Mouse (Mus musculus): ENCODE measurements around the gene Prr12. TPM values are rescaled to one million over a fixed set of nuclear protein-coding genes. Genes with fewer than 3 reads are reported as not detected.
"Not testable (repeated sequence)": the region's sequence is repeated elsewhere in the genome, so short reads cannot be mapped to it uniquely, and the experiment has no call there.

Prr12 gene
- polyA plus RNA-seq, 1 experiment from 2014 or later: 3.4 TPM

DNA sequence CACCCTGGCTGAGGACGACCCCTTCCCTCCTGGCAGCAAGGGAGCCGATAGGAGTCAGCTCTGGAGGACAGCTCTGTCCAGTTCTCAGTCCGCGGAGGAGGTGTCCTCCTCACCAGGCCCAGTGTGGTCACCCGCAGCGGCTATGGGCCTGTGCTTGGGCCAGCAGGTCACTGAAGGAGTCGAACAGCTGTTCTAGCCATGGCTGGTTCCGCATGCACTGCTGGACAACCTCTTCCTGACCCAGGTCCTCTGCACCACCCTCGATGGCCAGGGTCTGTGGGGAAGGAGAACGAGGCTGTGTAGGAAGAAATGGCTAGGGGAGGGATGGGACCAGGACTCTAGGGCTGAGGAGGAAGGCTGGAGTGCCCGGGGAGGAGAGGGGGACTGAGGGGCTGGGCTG, 24.3 kb downstream of the Prr12 start:
- H3K27ac ChIP-seq (replicated peaks): no peak overlapping the region
- no peaks in the 10 kb centered on the region for H3K27me3 ChIP-seq (ENCODE audit: control insufficient read depth, insufficient read depth, low read length)
- no peak for ATAC-seq (ENCODE audit: low FRiP score, low TSS enrichment)
- DNase-seq (ENCODE audit: low spot score): no peak
- no peak overlapping the region for H3K4me3 ChIP-seq (ENCODE audit: low read depth, low read length)
- H3K4me1 ChIP-seq (replicated peaks; ENCODE audit: control insufficient read depth, insufficient read depth): no peaks in the 10 kb centered on the region
- H3K9ac ChIP-seq (ENCODE audit: low read length): no peak overlapping the region
- H3K9me3 ChIP-seq (ENCODE audit: control insufficient read depth, low read length): no peaks in the 10 kb centered on the region
- H3K4me2 ChIP-seq (replicated peaks; ENCODE audit: low read depth): no peak overlapping the region
- TF ChIP-seq CTCF (IDR thresholded peaks at IDR 0.05; ENCODE audit: low read depth) (no peak), EP300 (optimal IDR thresholded peaks at IDR 0.05) (no peak)
- H3K36me3 ChIP-seq (ENCODE audit: control insufficient read depth, insufficient read depth, low read length): peaks cover 38% of the 10 kb centered on the region
- WGBS: 84% methylated on average over 11 of the region's 11 CpGs

- TF ChIP-seq EP300 (optimal IDR thresholded peaks at IDR 0.05) (no peak), CTCF (IDR thresholded peaks at IDR 0.05; ENCODE audit: low read depth) (no peak)
- no peaks in the 10 kb centered on the region for H3K9me3 ChIP-seq (ENCODE audit: control insufficient read depth, low read length)
- H3K4me2 ChIP-seq (replicated peaks; ENCODE audit: low read depth): no peak overlapping the region
- no peaks in the 10 kb centered on the region for H3K27me3 ChIP-seq (ENCODE audit: control insufficient read depth, insufficient read depth, low read length)
- no peak overlapping the region for H3K27ac ChIP-seq (replicated peaks)
- H3K9ac ChIP-seq (ENCODE audit: low read length): no peak overlapping the region
- 78% methylated on average over 9 of the region's 9 CpGs for WGBS
- peaks cover 33% of the 10 kb centered on the region for H3K36me3 ChIP-seq (ENCODE audit: control insufficient read depth, insufficient read depth, low read length)
- no peaks in the 10 kb centered on the region for H3K4me1 ChIP-seq (replicated peaks; ENCODE audit: control insufficient read depth, insufficient read depth)
- no peak for DNase-seq (ENCODE audit: low spot score)
- no peak overlapping the region for H3K4me3 ChIP-seq (ENCODE audit: low read depth, low read length)
- ATAC-seq (ENCODE audit: low FRiP score, low TSS enrichment): no peak
These were observed 24.9 kb downstream of the Prr12 start for GRCm38 (mm10) chr7:45027761-45028160.

- H3K4me3 ChIP-seq (ENCODE audit: low read depth, low read length): no peak overlapping the region
- no peaks in the 10 kb centered on the region for H3K4me1 ChIP-seq (replicated peaks; ENCODE audit: control insufficient read depth, insufficient read depth)
- H3K36me3 ChIP-seq (ENCODE audit: control insufficient read depth, insufficient read depth, low read length): peaks cover 29% of the 10 kb centered on the region
- H3K27ac ChIP-seq (replicated peaks): peak overlapping the region; percentile 69
- WGBS: 60% methylated on average over 2 of the region's 2 CpGs
- TF ChIP-seq EP300 (optimal IDR thresholded peaks at IDR 0.05) (no peak), CTCF (IDR thresholded peaks at IDR 0.05; ENCODE audit: low read depth) (no peak)
- no peak overlapping the region for H3K4me2 ChIP-seq (replicated peaks; ENCODE audit: low read depth)
- H3K27me3 ChIP-seq (ENCODE audit: control insufficient read depth, insufficient read depth, low read length): no peaks in the 10 kb centered on the region
- ATAC-seq (ENCODE audit: low FRiP score, low TSS enrichment): no peak
- no peaks in the 10 kb centered on the region for H3K9me3 ChIP-seq (ENCODE audit: control insufficient read depth, low read length)
- H3K9ac ChIP-seq (ENCODE audit: low read length): no peak overlapping the region
- no peak for DNase-seq (ENCODE audit: low spot score)
These were observed 26.4 kb downstream of the Prr12 start for GRCm38 (mm10) chr7:45026256-45026655.

DNA sequence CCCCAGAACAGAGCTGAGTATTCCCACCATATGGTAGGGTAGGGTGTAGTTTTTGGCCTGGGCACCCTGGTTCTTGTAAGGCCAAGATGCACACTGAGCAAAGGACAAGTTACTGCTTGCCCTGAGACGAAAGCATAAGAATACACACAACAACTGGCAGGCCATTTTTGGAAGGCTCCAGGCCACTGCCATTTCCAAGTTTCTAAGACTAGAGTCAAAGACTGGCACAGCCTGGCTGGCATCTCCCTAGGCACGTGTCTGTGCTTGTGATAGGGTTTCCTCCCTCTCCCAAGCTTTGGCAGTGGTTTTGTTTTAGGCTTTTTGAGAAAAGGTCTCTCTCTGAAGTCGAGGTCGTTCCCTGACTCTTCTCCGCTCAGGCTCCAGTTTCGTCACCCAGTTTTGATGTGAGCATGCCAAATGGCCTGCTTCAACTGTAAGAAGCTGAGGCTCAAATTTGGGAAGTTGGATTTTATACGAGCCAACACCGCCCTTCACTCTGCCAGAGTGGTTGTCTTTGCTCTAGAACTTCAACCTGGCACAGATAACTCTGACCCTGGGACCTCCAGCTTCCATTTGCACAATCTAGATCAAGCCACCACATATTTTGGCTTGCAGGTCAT, 27.0 kb downstream of the Prr12 start:
- no peak; the same call in 1 of the 2 replicates for ATAC-seq (ENCODE audit: low FRiP score, low TSS enrichment)
- H3K27me3 ChIP-seq (ENCODE audit: control insufficient read depth, insufficient read depth, low read length): no peaks in the 10 kb centered on the region
- no peak overlapping the region for H3K4me2 ChIP-seq (replicated peaks; ENCODE audit: low read depth)
- H3K4me1 ChIP-seq (replicated peaks; ENCODE audit: control insufficient read depth, insufficient read depth): no peaks in the 10 kb centered on the region
- no peaks in the 10 kb centered on the region for H3K9me3 ChIP-seq (ENCODE audit: control insufficient read depth, low read length)
- TF ChIP-seq CTCF (IDR thresholded peaks at IDR 0.05; ENCODE audit: low read depth): no peak
- TF ChIP-seq EP300 (optimal IDR thresholded peaks at IDR 0.05): no peak
- no peak for DNase-seq (ENCODE audit: low spot score)
- H3K36me3 ChIP-seq (ENCODE audit: control insufficient read depth, insufficient read depth, low read length): peaks cover 24% of the 10 kb centered on the region
- H3K27ac ChIP-seq (replicated peaks): peak overlapping the region; percentile 69
- no peak overlapping the region for H3K4me3 ChIP-seq (ENCODE audit: low read depth, low read length)
- H3K9ac ChIP-seq (ENCODE audit: low read length): no peak overlapping the region
- WGBS: 54% methylated on average over 8 of the region's 8 CpGs

DNA sequence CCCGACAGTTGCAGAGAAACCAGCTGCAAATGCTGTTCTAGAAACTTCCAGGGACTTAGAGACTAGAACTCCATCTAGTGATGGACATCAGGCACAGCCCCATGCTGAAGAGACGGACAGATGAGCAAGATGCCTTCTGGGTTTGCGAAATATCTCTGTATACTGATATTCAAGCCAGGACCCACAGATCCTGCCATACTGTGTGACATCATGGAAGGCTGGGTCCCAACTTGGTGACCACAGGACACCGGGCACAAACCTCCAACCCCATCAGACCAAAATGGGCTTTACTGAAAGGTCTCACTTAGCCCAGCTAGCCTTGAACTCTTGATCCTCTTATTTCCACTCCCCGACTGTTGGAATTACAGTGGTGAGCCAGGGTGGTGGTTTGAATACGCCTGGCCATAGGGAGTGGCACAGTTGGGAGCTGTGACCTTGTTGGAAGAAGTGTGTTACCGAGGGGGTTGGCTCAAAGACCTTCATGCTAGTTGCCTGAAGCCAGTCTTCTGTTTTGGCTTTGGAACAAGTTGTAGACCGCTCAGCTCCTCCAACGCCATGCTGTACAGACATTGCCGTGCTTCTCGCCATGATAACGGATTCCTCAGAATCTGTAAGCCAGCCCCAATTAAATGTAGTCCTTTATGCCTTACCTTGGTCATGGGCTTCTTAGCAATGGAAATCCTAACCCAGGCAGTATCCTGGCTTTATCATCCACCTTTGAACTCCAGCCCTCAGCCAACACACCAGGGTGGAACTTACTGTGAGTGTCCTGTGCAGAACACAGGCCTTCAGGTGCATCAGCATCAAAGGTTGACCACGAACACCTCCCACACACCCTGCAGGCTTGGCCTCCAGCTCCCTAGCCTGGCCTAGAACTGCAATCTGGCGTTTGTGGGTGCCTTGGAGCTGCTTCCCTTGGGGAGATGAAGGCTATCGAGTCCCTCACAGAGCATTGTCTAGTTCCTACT, 28.1 kb downstream of the Prr12 start:
- no peak overlapping the region for H3K4me2 ChIP-seq (replicated peaks; ENCODE audit: low read depth)
- DNase-seq (ENCODE audit: low spot score): peak; percentile 13
- no peaks in the 10 kb centered on the region for H3K4me1 ChIP-seq (replicated peaks; ENCODE audit: control insufficient read depth, insufficient read depth)
- no peak overlapping the region for H3K9ac ChIP-seq (ENCODE audit: low read length)
- no peaks in the 10 kb centered on the region for H3K27me3 ChIP-seq (ENCODE audit: control insufficient read depth, insufficient read depth, low read length)
- 77% methylated on average over 15 of the region's 15 CpGs for WGBS
- peak overlapping the region; percentile 63; the same call in 1 of the 2 replicates for H3K27ac ChIP-seq (replicated peaks)
- H3K4me3 ChIP-seq (ENCODE audit: low read depth, low read length): no peak overlapping the region
- 0 out of 2 replicates have a peak, but pooled peaks have one; percentile 10 for TF ChIP-seq CTCF (IDR thresholded peaks at IDR 0.05; ENCODE audit: low read depth)
- TF ChIP-seq EP300 (optimal IDR thresholded peaks at IDR 0.05): no peak
- H3K9me3 ChIP-seq (ENCODE audit: control insufficient read depth, low read length): no peaks in the 10 kb centered on the region
- H3K36me3 ChIP-seq (ENCODE audit: control insufficient read depth, insufficient read depth, low read length): peaks cover 14% of the 10 kb centered on the region
- ATAC-seq (ENCODE audit: low FRiP score, low TSS enrichment): no peak

GRCm38 (mm10) chr7:45023711-45024110, 29.0 kb downstream of the Prr12 start:
- H3K27me3 ChIP-seq (ENCODE audit: control insufficient read depth, insufficient read depth, low read length); H3K4me1 ChIP-seq (replicated peaks; ENCODE audit: control insufficient read depth, insufficient read depth); H3K4me3 ChIP-seq (ENCODE audit: low read depth, low read length); H3K4me2 ChIP-seq (replicated peaks; ENCODE audit: low read depth); H3K27ac ChIP-seq (replicated peaks); H3K9ac ChIP-seq (ENCODE audit: low read length); ATAC-seq (ENCODE audit: low FRiP score, low TSS enrichment); H3K36me3 ChIP-seq (ENCODE audit: control insufficient read depth, insufficient read depth, low read length); H3K9me3 ChIP-seq (ENCODE audit: control insufficient read depth, low read length): not testable (repeated sequence)
- DNase-seq (ENCODE audit: low spot score): peak; percentile 13
- peak; percentile 61 for TF ChIP-seq CTCF (IDR thresholded peaks at IDR 0.05; ENCODE audit: low read depth)
- WGBS: 81% methylated on average over 5 of the region's 5 CpGs

Measured in stomach, postnatal 0 days (tissue).